Mouse (Mus musculus): ENCODE results near the gene Arhgap35.
A peak's percentile ranks its signal among the peaks of the same experiment; 100 is the strongest.

The Arhgap35 gene

GRCm38 (mm10) chr7:16466565-16466964 is 148.2 kb downstream of the Arhgap35 start:
- DNase-seq (ENCODE audit: low spot score in 2 of 2), result no peak

GRCm38 (mm10) chr7:16465568-16465967 is 149.2 kb downstream of the Arhgap35 start:
- DNase-seq (ENCODE audit: low spot score in 2 of 2), result no peak

- peak; percentile 76 to 83 for DNase-seq (ENCODE audit: low spot score in 2 of 2)
Measured at GRCm38 (mm10) chr7:16465160-16465559, 149.6 kb downstream of the Arhgap35 start.

GRCm38 (mm10) chr7:16463214-16463613 is 151.6 kb downstream of the Arhgap35 start:
- peak; percentile 84 to 85 for DNase-seq (ENCODE audit: low spot score in 2 of 2)

- no peak for DNase-seq (ENCODE audit: low spot score in 2 of 2)
Measured at GRCm38 (mm10) chr7:16461705-16462104, 153.1 kb downstream of the Arhgap35 start.

GRCm38 (mm10) chr7:16461151-16461550 is 153.6 kb downstream of the Arhgap35 start:
- no peak for DNase-seq (ENCODE audit: low spot score in 2 of 2)

- DNase-seq (ENCODE audit: low spot score in 2 of 2), result no peak
Measured at GRCm38 (mm10) chr7:16460566-16460965, 154.2 kb downstream of the Arhgap35 start.

- no peak for DNase-seq (ENCODE audit: low spot score in 2 of 2)
Measured at GRCm38 (mm10) chr7:16456289-16456688, 158.5 kb downstream of the Arhgap35 start.

- DNase-seq (ENCODE audit: low spot score in 2 of 2), result no peak
Measured at GRCm38 (mm10) chr7:16455016-16455415, 159.8 kb downstream of the Arhgap35 start.

- peak; percentile 65 to 75 for DNase-seq (ENCODE audit: low spot score in 2 of 2)
Measured at GRCm38 (mm10) chr7:16453118-16453711, 161.6 kb downstream of the Arhgap35 start.

GRCm38 (mm10) chr7:16452587-16453073 is 162.2 kb downstream of the Arhgap35 start, which contains the start of gene Tmem160:
Gene Tmem160, plus strand, starts transcription at chr7:16452779.
- DNase-seq (ENCODE audit: low spot score in 2 of 2), result peak; percentile 88 to 91

- no peak for DNase-seq (ENCODE audit: low spot score in 2 of 2)
Measured at GRCm38 (mm10) chr7:16451656-16452055, 163.1 kb downstream of the Arhgap35 start.

Measured in right cerebral cortex, adult 2 months (tissue).